Comparison of ENCODE assay signal across 17 mouse cellular contexts in genomic region chr5:41983556-41983955, GRCm38 (mm10).
"Had no signal": no experiment of that assay in that cellular context is flagged by ENCODE, and none has a peak within 500 bp of the region (broad histone marks: within the 10 kb centered on the region; RNA-seq: fewer than 3 reads in every experiment).

No protein-coding gene starts in this region.

- H3K4me3 ChIP-seq: liver, embryonic 13.5 days; liver, embryonic 15.5 days; lung, embryonic 15.5 days; megakaryocyte, embryonic 14.5 days; neural tube, embryonic 12.5 days; stomach, embryonic 15.5 days had no signal

- H3K4me2 ChIP-seq: liver, embryonic 13.5 days; liver, embryonic 15.5 days; lung, embryonic 15.5 days; neural tube, embryonic 12.5 days; stomach, embryonic 15.5 days had no signal

- DNase-seq: liver, embryonic 13.5 days; liver, postnatal 0 days; lung, adult 2 months; lung, postnatal 14 days; lung, postnatal 36 days; right cerebral cortex, postnatal 14 days; thymus, adult 2 months; thymus, postnatal 25 days; thymus, postnatal 4 days had no signal

- ATAC-seq: liver, postnatal 0 days; lung, postnatal 0 days had no signal

- H3K9me3 ChIP-seq: liver, embryonic 13.5 days; liver, embryonic 15.5 days; lung, embryonic 15.5 days; megakaryocyte, embryonic 14.5 days; neural tube, embryonic 12.5 days; stomach, embryonic 15.5 days had no signal

- H3K27me3 ChIP-seq: liver, embryonic 13.5 days; liver, embryonic 15.5 days; lung, embryonic 15.5 days; megakaryocyte, embryonic 14.5 days; neural tube, embryonic 12.5 days; stomach, embryonic 15.5 days had no signal

- H3K4me1 ChIP-seq: liver, embryonic 13.5 days; liver, embryonic 15.5 days; lung, embryonic 15.5 days; megakaryocyte, embryonic 14.5 days; neural tube, embryonic 12.5 days; stomach, embryonic 15.5 days had no signal

- H3K9ac ChIP-seq: liver, embryonic 13.5 days; liver, embryonic 15.5 days; liver, postnatal 0 days; lung, embryonic 15.5 days; neural tube, embryonic 12.5 days; stomach, embryonic 15.5 days had no signal

- H3K27ac ChIP-seq: liver, embryonic 13.5 days; liver, embryonic 15.5 days; lung, embryonic 15.5 days; macrophage; neural tube, embryonic 12.5 days; stomach, embryonic 15.5 days; stomach, postnatal 0 days had no signal

- H3K36me3 ChIP-seq: liver, embryonic 13.5 days; liver, embryonic 15.5 days; lung, embryonic 15.5 days; neural tube, embryonic 12.5 days; stomach, embryonic 15.5 days had no signal
